Comparison of ENCODE assay signal across 13 mouse cellular contexts in genomic region chr12:25248681-25249366, GRCm38 (mm10).
DNase-seq lines count a peak whose midpoint lies in the region; ATAC-seq and TF ChIP-seq lines count a peak whose summit lies in the region.
"Had no signal": no experiment of that assay in that cellular context is flagged by ENCODE, and none has a peak within 500 bp of the region (broad histone marks: within the 10 kb centered on the region; RNA-seq: fewer than 3 reads in every experiment).

No protein-coding gene starts in this region.

- peak; percentile 37; the same call in 1 of the 2 replicates for ATAC-seq in kidney, embryonic 14.5 days (ENCODE audit: low FRiP score, low TSS enrichment)
- ATAC-seq: activated CD4-positive, CD25-positive, alpha-beta regulatory T cell, adult 4 months had no signal

- 53% methylated on average over 13 of the region's 13 CpGs for WGBS in kidney, adult 2 months
- 72% methylated on average over 13 of the region's 13 CpGs for WGBS in kidney, embryonic 14.5 days

- no peak overlapping the region for H3K4me2 ChIP-seq in kidney, embryonic 14.5 days (replicated peaks; ENCODE audit: low read depth, low read length)
- H3K4me2 ChIP-seq: midbrain, embryonic 11.5 days had no signal

- H3K9me3 ChIP-seq in kidney, embryonic 14.5 days (ENCODE audit: control insufficient read depth, low read length) = 0 out of 2 replicates have a peak, but pooled peaks cover 4% of the 10 kb centered on the region

- H3K4me1 ChIP-seq in kidney, adult 2 months (ENCODE audit: control insufficient read depth, insufficient read depth, low read length) = peaks cover 20% of the 10 kb centered on the region; the same call in 1 of the 2 replicates
- peaks cover 12% of the 10 kb centered on the region for H3K4me1 ChIP-seq in kidney, embryonic 14.5 days (ENCODE audit: control insufficient read depth, insufficient read depth, low read length)

- no peaks in the 10 kb centered on the region for H3K36me3 ChIP-seq in kidney, adult 2 months (ENCODE audit: control insufficient read depth, insufficient read depth, low read length)
- H3K36me3 ChIP-seq in kidney, embryonic 14.5 days (ENCODE audit: control insufficient read depth, insufficient read depth, low read length) = no peaks in the 10 kb centered on the region

- TF ChIP-seq CTCF in kidney, adult 2 months (conservative IDR thresholded peaks at IDR 0.05; ENCODE audit: insufficient read depth, insufficient read length, low read depth, low read length) = no peak

- peak overlapping the region; percentile 70 for H3K27ac ChIP-seq in kidney, adult 2 months (ENCODE audit: insufficient read depth, low read depth, low read length)
- no peak overlapping the region for H3K27ac ChIP-seq in kidney, embryonic 14.5 days (ENCODE audit: low read depth, low read length)

- no peak for TF ChIP-seq POLR2A in kidney, adult 2 months (IDR thresholded peaks at IDR 0.05; ENCODE audit: low read depth, low read length)

- no peak overlapping the region for H3K9ac ChIP-seq in kidney, embryonic 14.5 days (ENCODE audit: low read depth, low read length)

- DNase-seq in kidney, adult 2 months = peak; percentile 82
- DNase-seq in kidney, postnatal 14 days = no peak
- DNase-seq in brain, adult 2 months (ENCODE audit: low read depth, low spot score) = peak; percentile 8
- peak; percentile 37 to 52 for DNase-seq in lung, postnatal 4 days
- no peak for DNase-seq in urinary bladder, adult 2 months (ENCODE audit: low spot score)
- no peak for DNase-seq in spleen, postnatal 10 days (ENCODE audit: low spot score in 2 of 2)
- DNase-seq: cerebellum, adult 18-20 months; gastrocnemius, postnatal 25 days; left cerebral cortex, postnatal 4 days had no signal

- H3K4me3 ChIP-seq in kidney, adult 2 months (ENCODE audit: insufficient read depth, low read depth, low read length) = peak overlapping the region; percentile 12; the same call in 1 of the 2 replicates
- no peak overlapping the region for H3K4me3 ChIP-seq in kidney, embryonic 14.5 days (ENCODE audit: low read length)
- H3K4me3 ChIP-seq: erythroblast, embryonic 14.5 days had no signal

- H3K27me3 ChIP-seq in kidney, adult 2 months (replicated peaks; ENCODE audit: control insufficient read depth, insufficient read depth, low read length) = no peaks in the 10 kb centered on the region
- H3K27me3 ChIP-seq in kidney, embryonic 14.5 days (ENCODE audit: control insufficient read depth, insufficient read depth, low read length) = no peaks in the 10 kb centered on the region

Comparison
In these comparisons a context has a peak if more than half of its experiments do, and no peak if none do; other contexts are left out.
1. DNase-seq: peak in kidney, adult 2 months (single experiment), brain, adult 2 months (single experiment) and lung, postnatal 4 days (2 of 2); none in kidney, postnatal 14 days (single experiment), urinary bladder, adult 2 months (single experiment) and spleen, postnatal 10 days (0 of 2).